Mouse (Mus musculus): ENCODE data around the gene Gm11569. TPM values are rescaled to one million over a fixed set of nuclear protein-coding genes. Genes with fewer than 3 reads are reported as not detected.

Gene Gm11569
- polyA plus RNA-seq, 1 experiment from 2014 or later, result not detected

DNA sequence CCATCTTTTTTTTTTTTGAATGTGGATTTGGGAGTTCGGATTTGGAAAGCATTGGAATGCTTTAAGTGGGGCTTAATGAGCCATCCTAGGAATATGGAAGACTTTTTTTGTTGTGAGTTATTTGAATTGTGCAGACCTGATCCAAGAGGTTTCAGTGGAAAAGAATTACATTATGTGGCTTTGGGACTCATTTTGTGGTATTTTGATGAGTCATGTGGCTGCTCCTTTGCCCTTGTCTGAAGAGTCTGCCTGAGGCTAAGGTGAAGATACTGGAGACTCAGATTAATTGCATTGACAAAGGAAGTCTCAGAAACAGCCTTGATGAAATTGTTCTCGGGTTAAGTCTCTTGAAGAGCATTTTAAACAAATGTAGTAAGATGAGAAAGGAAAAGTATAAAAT is 30.3 kb downstream of the Gm11569 start:
- Histone ChIP-seq H3K36me3 (replicated peaks) (no peaks in the 10 kb centered on the region), H3K27ac (replicated peaks) (no peak overlapping the region), H3K27me3 (no peaks in the 10 kb centered on the region), H3K9me3 (replicated peaks) (no peaks in the 10 kb centered on the region), H3K9ac (no peak overlapping the region), H3K4me2 (no peak overlapping the region), H3K4me3 (replicated peaks) (no peak overlapping the region), H3K4me1 (replicated peaks) (no peaks in the 10 kb centered on the region)
- no peak for ATAC-seq (ENCODE audit: insufficient read depth)
- WGBS (ENCODE audit: insufficient replicate concordance), result 44% methylated on average over 2 of the region's 2 CpGs

DNA sequence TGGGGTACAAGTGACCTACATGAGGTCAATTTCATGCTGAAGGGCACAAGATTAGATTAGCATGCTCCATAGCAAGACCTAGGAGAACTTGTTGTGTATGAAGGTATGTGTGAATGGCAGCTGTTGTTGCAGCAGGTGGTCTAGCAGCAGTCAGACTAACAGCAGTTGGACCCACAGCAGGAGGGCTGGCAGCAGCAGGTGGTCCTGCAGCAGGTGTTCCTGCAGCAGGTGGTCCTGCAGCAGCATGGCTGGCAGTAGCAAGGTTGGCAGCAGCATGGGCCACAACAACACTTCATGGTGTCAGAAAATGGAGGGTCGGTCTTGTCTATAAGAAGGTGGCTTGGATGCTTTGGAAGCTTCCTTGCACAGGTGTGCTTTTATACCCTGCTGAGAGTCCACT is 39.9 kb downstream of the Gm11569 start:
- no peaks in the 10 kb centered on the region for H3K27me3 ChIP-seq
- H3K9ac ChIP-seq, result no peak overlapping the region
- H3K4me1 ChIP-seq (replicated peaks), result no peaks in the 10 kb centered on the region
- WGBS (ENCODE audit: insufficient replicate concordance), result 60% methylated on average over 1 of the region's 1 CpGs
- H3K4me3 ChIP-seq (replicated peaks), result no peak overlapping the region
- no peaks in the 10 kb centered on the region for H3K9me3 ChIP-seq (replicated peaks)
- no peak overlapping the region for H3K4me2 ChIP-seq
- no peak overlapping the region for H3K27ac ChIP-seq (replicated peaks)
- no peak for ATAC-seq (ENCODE audit: insufficient read depth)
- no peaks in the 10 kb centered on the region for H3K36me3 ChIP-seq (replicated peaks)

Other genes starting within 250 kb of the Gm11569 start
- not detected in 2 replicates for gene Krtap3-3, start 248.1 kb downstream of the Gm11569 start, polyA plus RNA-seq (2015; fragmentation: Nextera tagmentation; extraction: Ambion mirVana)
- not detected in 2 replicates for gene Krtap3-2, start 242.1 kb downstream of the Gm11569 start, polyA plus RNA-seq (2015; fragmentation: Nextera tagmentation; extraction: Ambion mirVana)
- not detected in 2 replicates for gene Gm11939, start 239.5 kb downstream of the Gm11569 start, polyA plus RNA-seq (2015; fragmentation: Nextera tagmentation; extraction: Ambion mirVana)
- gene Krtap3-1, start 232.3 kb downstream of the Gm11569 start, polyA plus RNA-seq (2015; fragmentation: Nextera tagmentation; extraction: Ambion mirVana), result not detected in 2 replicates
- not detected in 2 replicates for gene Krtap1-5, start 217.9 kb downstream of the Gm11569 start, polyA plus RNA-seq (2015; fragmentation: Nextera tagmentation; extraction: Ambion mirVana)
- gene Krtap1-4, start 215.3 kb downstream of the Gm11569 start, polyA plus RNA-seq (2015; fragmentation: Nextera tagmentation; extraction: Ambion mirVana), result not detected in 2 replicates
- not detected in 2 replicates for gene Krtap1-3, start 207.6 kb downstream of the Gm11569 start, polyA plus RNA-seq (2015; fragmentation: Nextera tagmentation; extraction: Ambion mirVana)
- gene Krtap9-3, start 200.8 kb downstream of the Gm11569 start, polyA plus RNA-seq (2015; fragmentation: Nextera tagmentation; extraction: Ambion mirVana), result not detected in 2 replicates
- not detected in 2 replicates for gene Gm11938, start 195.6 kb downstream of the Gm11569 start, polyA plus RNA-seq (2015; fragmentation: Nextera tagmentation; extraction: Ambion mirVana)
- not detected in 2 replicates for gene Gm11937, start 188.7 kb downstream of the Gm11569 start, polyA plus RNA-seq (2015; fragmentation: Nextera tagmentation; extraction: Ambion mirVana)
- not detected in 2 replicates for gene Krtap2-4, start 184.1 kb downstream of the Gm11569 start, polyA plus RNA-seq (2015; fragmentation: Nextera tagmentation; extraction: Ambion mirVana)
- gene Gm11562, start 178.5 kb downstream of the Gm11569 start, polyA plus RNA-seq (2015; fragmentation: Nextera tagmentation; extraction: Ambion mirVana), result not detected in 2 replicates
- not detected in 2 replicates for gene Krtap4-1, start 170.7 kb downstream of the Gm11569 start, polyA plus RNA-seq (2015; fragmentation: Nextera tagmentation; extraction: Ambion mirVana)
- not detected in 2 replicates for gene Krtap4-2, start 163.8 kb downstream of the Gm11569 start, polyA plus RNA-seq (2015; fragmentation: Nextera tagmentation; extraction: Ambion mirVana)
- gene Krtap4-7, start 154.8 kb downstream of the Gm11569 start, polyA plus RNA-seq (2015; fragmentation: Nextera tagmentation; extraction: Ambion mirVana), result not detected in 2 replicates
- gene Gm11555, start 148.7 kb downstream of the Gm11569 start, polyA plus RNA-seq (2015; fragmentation: Nextera tagmentation; extraction: Ambion mirVana), result not detected in 2 replicates
- gene Gm11563, start 140.0 kb downstream of the Gm11569 start, polyA plus RNA-seq (2015; fragmentation: Nextera tagmentation; extraction: Ambion mirVana), result not detected in 2 replicates
- gene Krtap4-6, start 133.0 kb downstream of the Gm11569 start, polyA plus RNA-seq (2015; fragmentation: Nextera tagmentation; extraction: Ambion mirVana), result not detected in 2 replicates
- not detected in 2 replicates for gene Gm14190, start 108.2 kb downstream of the Gm11569 start, polyA plus RNA-seq (2015; fragmentation: Nextera tagmentation; extraction: Ambion mirVana)
- not detected in 2 replicates for gene Gm14180, start 64.6 kb downstream of the Gm11569 start, polyA plus RNA-seq (2015; fragmentation: Nextera tagmentation; extraction: Ambion mirVana)
- not detected in 2 replicates for gene Gm11595, start 26.0 kb downstream of the Gm11569 start, polyA plus RNA-seq (2015; fragmentation: Nextera tagmentation; extraction: Ambion mirVana)
- not detected in 2 replicates for gene Krtap4-8, start 18.2 kb downstream of the Gm11569 start, polyA plus RNA-seq (2015; fragmentation: Nextera tagmentation; extraction: Ambion mirVana)
- gene Krtap4-9, start 13.7 kb downstream of the Gm11569 start, polyA plus RNA-seq (2015; fragmentation: Nextera tagmentation; extraction: Ambion mirVana), result not detected in 2 replicates
- not detected in 2 replicates for gene Gm11596, start 5.5 kb downstream of the Gm11569 start, polyA plus RNA-seq (2015; fragmentation: Nextera tagmentation; extraction: Ambion mirVana)
- not detected in 2 replicates for gene Gm11554, start 5.5 kb upstream of the Gm11569 start, polyA plus RNA-seq (2015; fragmentation: Nextera tagmentation; extraction: Ambion mirVana)
- gene Krtap4-13, start 11.0 kb upstream of the Gm11569 start, polyA plus RNA-seq (2015; fragmentation: Nextera tagmentation; extraction: Ambion mirVana), result not detected in 2 replicates
- not detected in 2 replicates for gene Gm11564, start 16.7 kb upstream of the Gm11569 start, polyA plus RNA-seq (2015; fragmentation: Nextera tagmentation; extraction: Ambion mirVana)
- not detected in 2 replicates for gene 2300003K06Rik, start 39.1 kb upstream of the Gm11569 start, polyA plus RNA-seq (2015; fragmentation: Nextera tagmentation; extraction: Ambion mirVana)
- not detected in 2 replicates for gene Krtap4-16, start 52.7 kb upstream of the Gm11569 start, polyA plus RNA-seq (2015; fragmentation: Nextera tagmentation; extraction: Ambion mirVana)
- not detected in 2 replicates for gene Gm11568, start 59.0 kb upstream of the Gm11569 start, polyA plus RNA-seq (2015; fragmentation: Nextera tagmentation; extraction: Ambion mirVana)
- gene Gm11559, start 65.5 kb upstream of the Gm11569 start, polyA plus RNA-seq (2015; fragmentation: Nextera tagmentation; extraction: Ambion mirVana), result not detected in 2 replicates
- gene Krtap9-1, start 74.5 kb upstream of the Gm11569 start, polyA plus RNA-seq (2015; fragmentation: Nextera tagmentation; extraction: Ambion mirVana), result not detected in 2 replicates
- gene Gm11567, start 80.3 kb upstream of the Gm11569 start, polyA plus RNA-seq (2015; fragmentation: Nextera tagmentation; extraction: Ambion mirVana), result not detected in 2 replicates
- gene Krtap31-1, start 109.0 kb upstream of the Gm11569 start, polyA plus RNA-seq (2015; fragmentation: Nextera tagmentation; extraction: Ambion mirVana), result not detected in 2 replicates
- not detected in 2 replicates for gene Gm11565, start 115.8 kb upstream of the Gm11569 start, polyA plus RNA-seq (2015; fragmentation: Nextera tagmentation; extraction: Ambion mirVana)
- not detected in 2 replicates for gene Krtap31-2, start 137.4 kb upstream of the Gm11569 start, polyA plus RNA-seq (2015; fragmentation: Nextera tagmentation; extraction: Ambion mirVana)
- not detected in 2 replicates for gene Krtap9-5, start 149.5 kb upstream of the Gm11569 start, polyA plus RNA-seq (2015; fragmentation: Nextera tagmentation; extraction: Ambion mirVana)
- gene Krtap29-1, start 180.1 kb upstream of the Gm11569 start, polyA plus RNA-seq (2015; fragmentation: Nextera tagmentation; extraction: Ambion mirVana), result not detected in 2 replicates
- not detected in 2 replicates for gene Krtap16-1, start 187.7 kb upstream of the Gm11569 start, polyA plus RNA-seq (2015; fragmentation: Nextera tagmentation; extraction: Ambion mirVana)
- not detected in 2 replicates for gene Krtap17-1, start 195.1 kb upstream of the Gm11569 start, polyA plus RNA-seq (2015; fragmentation: Nextera tagmentation; extraction: Ambion mirVana)
- gene Krt33a, start 217.3 kb upstream of the Gm11569 start, polyA plus RNA-seq (2015; fragmentation: Nextera tagmentation; extraction: Ambion mirVana), result not detected in 2 replicates
- not detected in 2 replicates for gene Krt33b, start 230.9 kb upstream of the Gm11569 start, polyA plus RNA-seq (2015; fragmentation: Nextera tagmentation; extraction: Ambion mirVana)
- not detected in 2 replicates for gene Krt34, start 242.6 kb upstream of the Gm11569 start, polyA plus RNA-seq (2015; fragmentation: Nextera tagmentation; extraction: Ambion mirVana)